Mouse (Mus musculus) heart, postnatal 25 days (tissue): ENCODE measurements around the gene Olfr810. TPM values are rescaled to one million over a fixed set of nuclear protein-coding genes. Genes with fewer than 3 reads are reported as not detected.

Source experiments
- DNase-seq: peaks from one replicate; pipeline ENCODE4 v3.0.0; 2022; ENCODE audit warnings: low spot score
- intact Hi-C: fragments of 180-260 bp; cut with DNase I; formaldehyde crosslinking; loops from one replicate; pipeline ENCODE4 v1.15.1; 2025
- total RNA-seq, 2 experiments: library from RNA; stranded (reverse); gene quantifications; 2 replicates each; pipeline ENCODE4 v1.2.3; 2021

The Olfr810 gene
- not detected for total RNA-seq

GRCm38 (mm10) chr10:129794817-129795216 lies at the start of gene Olfr810:
Olfr810 (minus strand) TSS chr10:129794917.
- intact Hi-C loops: no loop called here
- DNase-seq: no peak

GRCm38 (mm10) chr10:129804296-129804695 lies 9.6 kb upstream of the Olfr810 start, which contains the start of gene Olfr811:
Olfr811 (minus strand) TSS chr10:129804396.
- intact Hi-C loops: no loop called here
- no peak for DNase-seq

GRCm38 (mm10) chr10:129778123-129778522 lies 16.6 kb downstream of the Olfr810 start:
- DNase-seq: no peak
- intact Hi-C loops: no loop called here

GRCm38 (mm10) chr10:129774338-129774737 lies 20.4 kb downstream of the Olfr810 start, which contains the start of gene Olfr809:
Olfr809 (plus strand) TSS chr10:129774638.
- DNase-seq: no peak

GRCm38 (mm10) chr10:129765182-129765581 lies 29.5 kb downstream of the Olfr810 start, which contains the start of gene Olfr808:
Olfr808 (plus strand) TSS chr10:129765482.
- no peak for DNase-seq
- intact Hi-C loops: no loop called here

More at GRCm38 (mm10) chr10:129774338-129774737, 20.4 kb downstream of the Olfr810 start, which contains the start of gene Olfr809:
- intact Hi-C loops: no loop called here

- intact Hi-C loops: no loop called here
- DNase-seq: no peak
Measured at GRCm38 (mm10) chr10:129757693-129758092, 37.0 kb downstream of the Olfr810 start, which contains the start of gene Olfr807. Olfr807 (minus strand) TSS chr10:129757793.

GRCm38 (mm10) chr10:129741821-129742220 lies 52.9 kb downstream of the Olfr810 start, which contains the start of gene Olfr806:
Olfr806 (minus strand) TSS chr10:129741921.
- DNase-seq: no peak
- intact Hi-C loops: no loop called here

Other genes with a start within 250 kb of the Olfr810 start
- not detected for gene Olfr794, start 227.3 kb downstream of the Olfr810 start, total RNA-seq
- gene Olfr796, start 182.3 kb downstream of the Olfr810 start, total RNA-seq: not detected
- gene Olfr798, start 167.0 kb downstream of the Olfr810 start, total RNA-seq: not detected
- not detected for gene Olfr799, start 157.4 kb downstream of the Olfr810 start, total RNA-seq
- not detected for gene Olfr800, start 137.2 kb downstream of the Olfr810 start, total RNA-seq
- gene Olfr801, start 121.1 kb downstream of the Olfr810 start, total RNA-seq: not detected
- gene Olfr802, start 106.7 kb downstream of the Olfr810 start, total RNA-seq: not detected
- gene Olfr803, start 100.6 kb downstream of the Olfr810 start, total RNA-seq: not detected
- not detected for gene Olfr804, start 91.7 kb downstream of the Olfr810 start, total RNA-seq
- gene Olfr805, start 65.5 kb downstream of the Olfr810 start, total RNA-seq: not detected
- gene Olfr806, start 53.0 kb downstream of the Olfr810 start, total RNA-seq: not detected
- not detected for gene Olfr807, start 37.1 kb downstream of the Olfr810 start, total RNA-seq
- gene Olfr808, start 29.4 kb downstream of the Olfr810 start, total RNA-seq: not detected
- gene Olfr809, start 20.3 kb downstream of the Olfr810 start, total RNA-seq: not detected
- not detected for gene Olfr811, start 9.5 kb upstream of the Olfr810 start, total RNA-seq
- not detected for gene Olfr812, start 51.2 kb upstream of the Olfr810 start, total RNA-seq
- not detected for gene Olfr813, start 60.5 kb upstream of the Olfr810 start, total RNA-seq
- gene Olfr814, start 84.9 kb upstream of the Olfr810 start, total RNA-seq: not detected
- not detected for gene Olfr815, start 111.0 kb upstream of the Olfr810 start, total RNA-seq
- gene Olfr816, start 120.7 kb upstream of the Olfr810 start, total RNA-seq: not detected
- gene Olfr818, start 154.2 kb upstream of the Olfr810 start, total RNA-seq: not detected
- gene Olfr819, start 172.3 kb upstream of the Olfr810 start, total RNA-seq: not detected
- gene Olfr247, start 181.2 kb upstream of the Olfr810 start, total RNA-seq: not detected
- not detected for gene Gm10310, start 190.1 kb upstream of the Olfr810 start, total RNA-seq
- gene Olfr820, start 217.7 kb upstream of the Olfr810 start, total RNA-seq: not detected
- gene Olfr821, start 235.4 kb upstream of the Olfr810 start, total RNA-seq: not detected